Mouse (Mus musculus): ENCODE data around the gene Eefsec.

- no peak for TF ChIP-seq POLR2A (IDR thresholded peaks at IDR 0.05; ENCODE audit: insufficient read depth, low read depth, low read length)
- TF ChIP-seq CTCF (IDR thresholded peaks at IDR 0.05; ENCODE audit: insufficient read depth, low read depth, low read length): no peak
Observed at GRCm38 (mm10) chr6:88480421-88480820, 34.1 kb upstream of the Eefsec start.
